Mouse (Mus musculus) bone marrow macrophage, adult 2 months (primary cell): ENCODE results near the gene Olfr1497.

Experiments
- CTCF ChIP-seq: IDR thresholded peaks from 2 replicates; pipeline ENCODE4 v1.5.1; 2012; ENCODE audit warnings: low read depth, mild to moderate bottlenecking, low read length, moderate library complexity
- POLR2A ChIP-seq: IDR thresholded peaks from 2 replicates; pipeline ENCODE4 v1.6.1; 2012; ENCODE audit warnings: mild to moderate bottlenecking, low read depth, low read length, borderline replicate concordance

DNA sequence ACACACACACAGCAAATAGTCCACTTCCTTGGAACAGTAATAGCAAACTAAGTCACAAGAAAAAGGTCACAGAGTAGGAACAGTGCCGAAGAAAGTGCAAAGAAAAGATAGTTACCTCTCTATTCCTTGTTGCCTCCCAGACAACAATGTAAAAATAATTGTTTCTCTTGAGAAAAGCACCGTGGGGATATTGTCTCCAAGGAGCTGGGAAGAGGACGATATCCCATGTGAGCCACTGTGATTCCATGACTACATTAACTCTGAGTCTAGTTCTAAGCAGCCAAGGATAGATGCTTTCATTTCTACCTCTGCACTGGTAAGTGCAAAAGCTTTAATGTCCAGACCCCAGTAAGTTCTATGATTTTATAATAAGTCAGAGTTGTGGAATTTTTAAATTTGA is 33.7 kb downstream of the Olfr1497 start, which contains the start of gene Olfr1495:
- no peak for TF ChIP-seq CTCF
- no peak for TF ChIP-seq POLR2A
